Mouse (Mus musculus): ENCODE results near the gene Tmem8.
"Not testable (repeated sequence)": the region's sequence is repeated elsewhere in the genome, so short reads cannot be mapped to it uniquely, and the experiment has no call there.

Tmem8 gene

DNA sequence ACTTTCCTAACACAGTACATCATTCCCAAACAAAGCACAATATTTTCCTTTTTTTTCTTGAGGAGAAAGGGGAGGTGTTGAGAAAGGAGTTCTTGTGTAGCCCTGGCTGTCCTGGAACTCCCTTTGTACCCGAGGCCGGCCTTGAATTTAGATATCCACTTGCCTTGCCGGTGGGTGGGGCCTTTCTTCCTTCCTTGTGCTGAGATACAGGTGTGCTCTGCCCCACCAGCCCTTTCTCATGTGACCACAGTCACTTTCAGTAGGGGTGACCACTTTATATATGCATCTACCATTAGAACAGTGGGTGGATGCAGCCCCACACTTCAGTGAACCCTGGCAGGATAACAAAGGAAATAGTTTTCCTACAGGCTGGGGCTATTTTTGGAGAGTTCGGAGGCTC lies 1.4 kb upstream of the Tmem8 start:
- DNase-seq (ENCODE audit: low spot score): no peak

DNA sequence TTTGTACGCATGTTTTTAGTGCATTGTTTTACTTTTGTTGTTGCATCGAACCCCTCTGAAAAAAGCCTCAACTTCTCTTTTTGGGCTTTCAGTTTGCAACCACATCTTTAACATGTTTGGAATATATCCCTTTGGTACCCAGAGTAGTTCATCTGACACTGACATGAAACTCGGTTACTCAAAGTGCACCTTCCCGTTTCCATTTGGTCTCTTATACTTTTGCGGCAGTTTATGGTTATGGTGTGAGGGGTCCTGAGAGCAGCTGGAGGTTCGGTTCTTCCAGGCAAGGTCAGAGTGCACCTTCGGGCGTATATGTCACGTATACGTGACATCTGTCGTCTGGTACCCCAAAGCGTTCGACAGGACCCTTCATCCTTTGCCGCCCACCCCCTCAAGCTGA lies 348 bp upstream of the Tmem8 start:
- no peak for DNase-seq (ENCODE audit: low spot score)

DNA sequence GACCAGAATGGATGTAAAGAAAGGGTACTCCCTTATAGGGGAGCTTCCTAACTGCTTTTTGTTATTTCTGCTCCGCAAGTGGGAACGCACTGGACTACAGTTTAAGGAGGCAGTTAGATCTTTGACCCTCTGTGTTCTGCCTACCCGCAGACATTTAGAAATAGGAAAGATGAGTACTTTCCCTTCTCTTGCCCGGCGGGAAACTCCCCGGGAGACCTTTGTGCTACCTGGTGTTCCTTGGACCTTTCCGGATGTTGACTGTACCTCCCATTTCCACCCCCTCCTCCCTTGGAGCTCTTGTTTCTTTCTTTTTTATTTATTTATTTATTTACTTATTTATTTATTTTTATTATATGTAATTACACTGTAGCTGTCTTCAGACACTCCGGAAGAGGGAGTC lies 962 bp downstream of the Tmem8 start:
- no peak for DNase-seq (ENCODE audit: low spot score)

DNA sequence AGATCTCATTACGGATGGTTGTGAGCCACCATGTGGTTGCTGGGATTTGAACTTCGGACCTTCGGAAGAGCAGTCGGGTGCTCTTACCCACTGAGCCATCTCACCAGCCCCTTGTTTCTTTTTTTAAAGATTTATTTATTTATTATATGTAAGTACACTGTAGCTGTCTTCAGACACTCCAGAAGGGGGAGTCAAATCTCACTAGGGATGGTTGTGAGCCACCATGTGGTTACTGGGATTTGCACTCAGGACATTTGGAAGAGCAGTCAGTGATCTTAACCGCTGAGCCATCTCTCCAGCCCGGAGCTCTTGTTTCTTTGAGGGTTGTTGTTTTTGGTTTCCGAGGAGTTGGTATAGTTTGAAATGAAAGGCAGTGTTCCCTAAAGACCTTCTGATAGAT lies 1.4 kb downstream of the Tmem8 start:
- DNase-seq (ENCODE audit: low spot score): not testable (repeated sequence)

DNA sequence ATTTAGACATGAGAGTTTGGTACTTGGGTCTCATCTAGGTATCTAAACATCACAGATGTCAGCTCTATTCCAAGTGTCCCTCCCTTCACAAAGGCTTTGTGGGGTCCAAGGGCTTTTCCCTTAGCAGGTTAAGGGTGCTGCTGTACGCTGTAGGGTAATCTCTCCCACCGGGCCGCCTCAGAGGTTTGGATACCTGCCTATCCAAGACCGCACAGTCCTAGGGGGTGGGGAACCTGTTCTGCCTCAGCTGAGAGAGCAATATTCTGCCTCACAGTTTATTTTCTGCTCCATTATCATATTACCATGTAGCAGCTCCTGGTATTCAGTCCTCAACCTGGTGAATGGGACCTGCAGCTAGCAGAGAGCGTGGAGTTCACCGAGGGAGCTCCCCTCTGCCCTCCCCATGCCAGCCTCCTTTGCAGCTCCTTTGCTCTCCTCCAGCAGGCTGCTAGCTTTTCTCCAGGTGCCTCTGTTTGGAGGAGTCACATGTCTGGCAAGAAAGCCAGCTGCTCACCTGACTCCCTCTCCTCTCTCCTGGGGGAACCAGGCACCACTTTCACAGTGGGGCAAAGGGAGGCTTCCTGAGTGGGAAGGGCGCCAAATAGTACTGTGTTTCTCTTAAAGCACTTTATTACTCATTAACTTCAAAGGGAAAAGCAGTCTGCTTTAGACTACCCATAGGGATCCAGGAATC lies 2.3 kb downstream of the Tmem8 start:
- no peak for DNase-seq (ENCODE audit: low spot score)

DNA sequence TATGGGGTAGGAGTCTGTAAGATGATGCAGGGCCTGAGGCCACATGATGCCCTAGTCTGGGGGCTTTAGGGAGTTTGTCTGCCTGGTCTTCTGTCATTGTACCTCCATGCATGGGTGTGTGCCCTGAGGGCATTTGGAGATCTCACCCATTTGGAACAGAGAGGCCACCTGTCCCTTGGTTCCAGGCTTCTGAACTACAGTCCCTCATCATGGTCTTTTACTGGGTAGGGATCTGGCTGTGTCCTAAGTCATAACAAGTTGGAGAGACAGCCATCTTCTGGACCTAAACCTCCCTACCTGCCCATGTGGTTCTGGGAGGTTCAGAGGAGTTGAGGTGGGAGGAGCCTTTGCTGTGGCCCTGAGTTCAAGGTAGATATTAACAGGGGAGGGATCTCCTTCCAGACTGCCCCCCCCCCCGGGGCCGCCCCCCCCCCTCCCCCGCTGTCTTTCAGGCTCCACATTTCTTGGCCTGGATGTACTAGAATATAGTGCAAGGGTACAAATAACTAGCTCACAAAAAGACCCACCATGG lies 2.9 kb downstream of the Tmem8 start:
- DNase-seq (ENCODE audit: low spot score): no peak

DNA sequence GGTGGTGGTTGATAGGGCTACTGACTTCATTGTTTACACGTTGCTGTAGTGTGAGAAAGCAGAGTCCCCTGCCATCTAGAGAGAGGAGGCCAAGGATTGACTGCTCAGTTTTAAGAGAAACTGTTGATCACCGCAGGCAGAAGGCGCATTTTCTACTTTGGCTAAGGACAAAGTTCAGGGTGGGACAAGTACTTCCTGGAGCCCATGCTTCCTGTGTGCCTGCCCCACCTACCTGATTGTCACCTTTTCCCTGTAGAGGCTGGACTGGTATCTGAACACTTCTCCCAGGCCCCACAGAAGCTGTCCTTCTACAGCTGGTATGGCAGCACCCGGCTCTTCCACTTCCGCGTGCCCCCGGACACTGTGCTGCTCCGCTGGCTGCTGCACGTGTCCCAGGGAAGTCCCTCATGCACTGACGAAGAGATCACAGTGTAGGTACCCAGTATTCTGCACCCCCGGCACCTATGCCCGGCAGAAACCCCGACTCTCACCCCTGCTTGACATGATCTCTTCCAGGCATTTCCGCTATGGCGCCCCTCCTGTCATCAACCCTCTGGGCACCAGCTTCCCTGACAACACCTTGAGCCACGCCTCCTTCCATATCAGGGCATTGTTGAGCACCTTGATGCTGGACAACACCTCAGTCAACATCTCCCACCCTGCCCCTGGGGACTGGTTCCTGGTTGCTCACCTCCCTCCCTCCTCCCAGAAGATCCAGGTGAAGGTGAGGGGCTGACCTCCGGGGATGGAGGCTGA lies 3.6 kb downstream of the Tmem8 start:
- no peak for DNase-seq (ENCODE audit: low spot score)

DNA sequence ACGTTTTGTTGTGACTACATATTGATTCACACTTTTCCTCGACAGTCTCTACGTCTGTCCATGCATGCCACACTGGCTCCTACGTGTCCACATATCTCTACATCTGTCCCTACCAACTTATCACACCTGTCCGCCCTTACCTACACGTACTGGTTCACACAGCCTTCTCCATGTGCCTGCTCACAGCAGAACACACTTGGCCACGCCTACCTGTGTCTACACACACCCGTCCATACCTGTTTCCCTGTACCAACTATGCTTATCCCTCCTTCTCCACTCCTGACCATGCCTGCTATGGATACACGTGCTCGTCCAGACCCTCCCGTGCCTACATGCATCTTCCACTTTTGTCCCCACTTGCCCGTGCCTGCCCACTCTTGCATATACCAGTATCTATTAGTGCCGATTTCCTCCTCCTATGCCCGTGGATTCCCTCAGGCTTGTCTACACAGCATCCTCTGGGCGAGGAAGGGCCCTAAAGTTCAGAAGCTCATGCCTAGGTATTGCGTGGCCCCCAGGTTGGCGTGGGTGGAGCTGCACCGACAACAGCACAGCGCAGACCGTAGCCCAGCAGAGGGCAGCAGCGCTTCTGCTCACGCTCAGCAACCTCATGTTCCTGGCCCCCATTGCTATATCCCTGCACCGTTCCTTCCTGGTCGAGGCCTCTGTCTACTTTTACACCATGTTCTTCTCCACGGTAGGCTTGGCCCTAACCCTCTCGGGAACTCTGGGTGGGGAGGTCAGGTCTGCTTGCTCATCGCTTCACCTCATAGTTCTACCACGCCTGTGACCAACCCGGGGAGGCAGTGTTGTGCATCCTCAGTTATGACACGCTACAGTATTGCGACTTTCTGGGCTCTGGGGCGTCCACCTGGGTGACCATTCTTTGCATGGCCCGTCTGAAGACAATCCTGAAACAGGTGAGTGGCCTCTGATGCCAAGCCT lies 6.9 kb downstream of the Tmem8 start:
- peak; percentile 70 for DNase-seq (ENCODE audit: low spot score)

DNA sequence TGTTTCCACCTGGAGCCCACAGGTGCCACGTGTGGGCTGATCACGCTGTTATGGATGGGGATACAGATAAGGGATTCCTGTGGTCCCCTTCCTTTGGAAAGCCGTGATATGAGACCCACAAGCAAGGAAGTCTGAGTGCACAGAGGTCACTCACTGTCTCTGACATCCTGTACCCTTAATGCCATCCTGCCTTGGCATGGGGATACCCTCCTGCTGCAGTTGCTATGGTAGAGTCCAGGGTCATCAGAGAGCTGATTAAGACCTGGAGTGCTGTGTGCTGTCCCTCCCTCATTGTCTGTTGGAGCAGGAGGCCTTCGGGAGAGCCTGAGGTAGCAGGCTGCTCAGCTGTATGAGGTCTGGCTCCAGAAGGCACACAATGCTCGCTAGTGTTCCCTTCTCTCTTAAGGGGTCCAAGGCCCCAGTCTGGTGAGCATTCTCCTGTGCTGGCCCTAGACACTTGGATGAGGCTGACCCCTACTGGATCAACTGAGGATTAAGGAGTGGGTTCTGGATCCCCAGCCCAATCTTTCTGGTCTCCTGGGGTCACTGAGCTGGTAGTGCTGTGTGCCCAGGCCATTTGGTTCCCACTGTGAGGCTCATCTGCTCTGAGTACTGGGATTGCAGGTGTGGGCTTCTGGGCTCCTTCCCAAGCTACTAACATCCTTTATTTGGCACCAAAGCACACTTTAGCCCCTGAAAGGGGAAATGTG lies 9.5 kb downstream of the Tmem8 start:
- DNase-seq (ENCODE audit: low spot score): no peak

DNA sequence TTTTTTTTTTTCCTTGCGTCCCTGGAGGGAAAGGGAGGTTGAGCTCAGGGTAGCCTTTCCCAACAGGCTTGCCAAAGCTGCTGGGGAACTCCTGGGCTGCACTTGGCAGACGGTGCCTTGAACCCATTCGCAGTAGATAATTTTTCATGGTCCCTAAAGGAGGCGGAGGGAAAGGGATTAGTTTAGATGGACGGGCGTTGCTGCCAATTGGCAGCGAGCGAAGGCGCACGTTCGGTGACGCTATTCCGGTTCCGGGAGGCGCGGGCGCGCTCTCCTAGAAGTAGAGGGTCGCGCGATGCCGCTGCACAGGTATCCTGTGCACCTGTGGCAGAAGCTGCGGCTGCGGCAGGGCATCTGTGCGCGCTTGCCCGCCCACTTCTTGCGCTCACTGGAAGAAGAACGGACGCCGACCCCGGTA lies 10.2 kb downstream of the Tmem8 start, which contains the start of gene Mrpl28:
Gene Mrpl28, plus strand, starts transcription at position 234 of the 418 bp plus-strand sequence.
- peak; percentile 96 for DNase-seq (ENCODE audit: low spot score)

DNA sequence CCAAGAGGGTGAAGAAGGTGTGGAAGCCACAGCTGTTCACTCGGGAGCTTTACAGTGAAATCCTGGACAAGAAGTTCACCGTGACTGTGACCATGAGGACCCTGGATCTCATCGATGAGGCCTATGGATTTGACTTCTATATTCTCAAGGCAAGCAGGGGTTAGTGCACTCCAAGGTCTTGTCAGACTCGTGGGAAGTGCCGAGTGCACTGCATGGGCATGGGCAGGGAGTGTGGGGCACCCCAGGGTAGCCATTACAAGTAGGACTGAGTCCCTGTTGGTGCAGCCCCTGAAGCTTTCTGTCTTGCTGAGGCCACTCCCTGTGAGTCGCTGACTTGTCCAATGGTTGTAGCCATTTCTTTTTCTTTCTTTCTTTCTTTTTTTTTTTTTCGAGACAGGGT lies 11.5 kb downstream of the Tmem8 start:
- DNase-seq (ENCODE audit: low spot score): no peak

DNA sequence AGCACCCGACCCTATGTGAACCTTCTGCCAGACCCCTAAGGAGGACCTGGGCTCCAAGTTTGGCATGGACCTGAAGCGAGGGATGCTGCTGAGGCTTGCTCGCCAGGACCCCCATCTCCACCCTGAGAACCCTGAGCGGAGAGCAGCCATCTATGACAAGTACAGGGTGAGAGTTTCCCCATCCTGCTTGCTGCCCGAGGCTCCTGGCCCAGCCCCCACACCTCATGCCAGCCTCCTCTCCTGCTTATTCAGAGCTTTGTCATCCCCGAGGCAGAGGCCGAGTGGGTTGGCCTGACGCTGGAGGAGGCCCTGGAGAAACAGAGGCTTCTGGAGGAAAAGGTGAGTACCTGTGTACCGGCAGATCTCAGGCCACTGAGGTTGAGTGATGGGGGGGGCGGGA lies 12.1 kb downstream of the Tmem8 start:
- DNase-seq (ENCODE audit: low spot score): no peak

DNA sequence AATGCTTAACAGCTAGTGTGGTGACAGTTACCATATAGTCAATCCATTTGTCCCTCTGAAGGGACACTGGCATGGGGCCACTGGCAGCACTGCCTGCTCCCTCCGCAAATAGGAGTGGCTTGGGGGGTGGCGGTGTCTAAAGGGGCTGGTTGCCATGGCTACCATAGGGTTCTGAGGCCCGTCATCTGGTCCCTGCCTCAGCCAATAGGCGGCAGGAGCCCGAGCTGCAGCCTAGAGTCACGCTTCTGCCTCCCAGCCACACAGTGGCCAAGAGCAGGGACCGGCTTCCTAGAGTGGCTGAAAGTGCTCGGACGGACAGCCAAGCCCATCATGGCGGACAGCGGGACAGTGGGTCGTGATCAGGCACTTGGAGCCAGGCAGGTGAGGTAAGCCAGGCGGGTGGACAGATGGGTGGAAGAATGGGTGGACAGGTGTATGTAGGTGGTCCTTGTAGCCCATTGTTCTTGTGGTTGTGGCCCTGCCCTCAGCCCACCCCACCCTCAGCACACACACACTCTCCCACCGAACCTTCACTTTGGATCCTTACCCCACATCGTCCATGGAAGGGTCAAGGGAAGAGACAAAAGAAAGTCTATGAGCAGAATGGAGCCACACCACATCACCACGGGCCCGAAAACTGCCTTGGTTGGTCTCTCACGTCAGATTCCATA lies 18.1 kb downstream of the Tmem8 start:
- no peak for DNase-seq (ENCODE audit: low spot score)

DNA sequence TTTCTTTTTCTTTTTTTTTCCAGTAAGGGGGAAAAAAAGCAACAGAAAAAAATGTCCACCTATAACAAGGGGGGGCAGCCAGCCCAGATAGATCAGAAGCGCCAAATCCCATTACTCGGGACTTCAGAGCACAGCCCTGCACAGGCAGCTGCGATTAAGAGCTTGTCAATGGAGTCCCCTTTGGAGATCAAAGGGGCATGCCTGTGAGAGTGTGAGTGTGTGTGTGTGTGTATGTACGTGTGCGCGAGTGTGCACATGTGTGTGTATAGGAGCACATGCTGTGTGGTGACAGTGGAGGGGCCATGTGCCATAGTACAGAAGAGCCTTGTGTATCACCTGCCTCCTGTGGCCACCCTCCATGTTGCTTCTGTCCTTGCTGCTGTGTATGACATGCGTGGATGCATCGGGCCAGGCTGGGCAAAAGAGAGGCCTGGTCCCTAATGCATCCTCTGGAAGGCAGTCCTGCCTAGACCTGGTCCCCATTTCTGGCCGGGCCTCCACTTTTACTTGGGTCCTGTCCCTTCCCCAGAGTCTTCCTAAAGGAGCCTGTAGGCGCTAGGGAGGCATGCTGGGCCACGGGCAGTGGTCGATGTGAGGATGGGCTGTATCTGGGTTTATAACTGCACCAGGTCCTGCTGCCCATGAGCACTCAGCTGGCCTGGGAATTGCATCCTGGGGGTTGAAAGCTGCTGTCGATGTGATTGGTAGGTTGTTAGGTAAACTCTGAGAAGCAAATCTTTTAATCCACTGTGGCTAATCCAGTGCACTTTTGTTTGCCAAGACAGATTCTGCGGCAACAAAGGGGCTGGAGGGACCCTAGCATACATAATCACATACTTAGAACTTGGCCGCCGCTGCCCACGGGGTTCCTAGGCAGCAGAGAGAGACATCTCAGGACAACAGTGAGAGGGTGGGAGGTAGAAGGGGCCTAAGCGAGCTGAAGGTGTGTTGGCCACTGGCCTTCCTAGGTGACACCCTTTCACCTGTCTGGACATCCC lies 19.1 kb downstream of the Tmem8 start:
- DNase-seq (ENCODE audit: low spot score): no peak

DNA sequence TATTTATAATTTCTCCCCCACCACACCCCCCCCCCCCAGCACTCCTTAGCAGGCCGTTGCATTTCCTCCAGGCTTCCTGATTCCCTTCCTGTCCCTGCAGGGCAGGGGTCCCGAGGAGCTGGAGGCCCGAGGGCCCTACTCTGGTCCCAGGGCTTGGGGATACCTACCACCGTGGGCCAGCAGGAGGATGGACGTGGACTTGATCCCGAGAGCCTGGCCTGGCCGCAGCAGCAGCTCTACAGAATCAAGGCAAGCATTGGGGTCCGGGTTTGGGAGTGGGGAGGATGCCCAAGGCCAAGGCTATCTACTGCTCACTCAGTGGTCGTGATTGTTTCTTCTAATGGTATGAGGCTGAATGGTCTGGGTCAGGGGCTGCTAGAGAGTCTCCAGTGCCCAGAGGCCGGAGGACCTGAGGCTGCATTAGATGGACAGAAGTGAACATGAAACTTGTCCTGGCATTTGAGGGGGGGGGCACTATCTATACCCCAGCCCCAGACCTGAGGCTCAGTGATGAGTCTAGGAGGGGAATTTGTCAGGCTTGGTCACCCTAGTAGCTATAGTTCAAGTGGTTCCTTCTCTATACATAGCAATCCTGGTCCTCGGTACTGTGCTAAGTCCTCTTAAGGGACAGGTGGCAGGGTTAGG lies 24.1 kb downstream of the Tmem8 start:
- no peak for DNase-seq (ENCODE audit: low spot score)

DNA sequence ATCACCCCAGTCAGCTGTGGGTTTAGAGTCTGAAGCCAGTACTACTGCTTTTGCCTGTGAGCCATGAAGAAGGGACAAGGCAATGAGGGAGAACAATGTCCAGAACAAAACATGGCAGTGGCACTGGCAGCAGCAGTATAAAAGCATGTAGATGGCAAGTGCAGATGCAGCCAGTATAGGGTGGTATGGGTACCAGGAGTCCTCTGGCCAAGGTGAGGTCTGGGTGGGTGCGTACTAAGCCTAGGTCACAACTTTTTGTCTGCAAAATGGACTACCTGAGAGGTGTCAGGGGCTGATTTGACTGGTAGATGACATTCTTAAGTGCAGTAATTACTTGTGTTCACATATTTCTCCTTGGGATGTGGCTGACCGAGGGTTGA lies 24.6 kb downstream of the Tmem8 start:
- DNase-seq (ENCODE audit: low spot score): no peak

DNA sequence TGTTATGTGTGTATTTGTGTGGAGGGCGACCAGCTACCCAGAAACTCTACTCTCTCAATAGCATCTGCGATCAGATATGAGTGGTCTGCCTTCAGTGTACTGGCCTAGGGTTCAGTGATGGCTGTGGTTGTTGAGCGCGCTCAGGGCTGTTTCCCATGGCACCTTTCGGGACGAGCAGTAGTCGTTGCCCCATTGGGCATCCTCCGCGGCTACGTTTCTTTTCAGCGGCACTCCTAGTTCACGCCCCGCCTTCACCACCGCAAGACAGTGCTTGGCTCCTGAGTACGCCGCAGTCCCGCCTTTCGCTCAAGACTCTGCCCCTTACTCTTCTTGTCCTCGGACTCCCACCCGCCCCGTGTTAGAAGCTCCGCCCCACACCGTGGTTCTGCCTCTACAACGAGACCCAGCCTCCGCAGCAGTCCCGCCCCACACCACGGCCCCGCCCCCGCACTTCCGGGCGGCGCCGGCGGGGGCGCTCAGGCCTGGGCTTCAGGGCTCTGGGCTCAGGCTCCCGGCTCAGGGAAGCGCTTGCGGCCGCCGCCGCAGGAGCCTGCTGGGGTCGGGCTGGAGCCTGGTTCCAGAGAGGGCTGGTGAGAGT lies 25.2 kb downstream of the Tmem8 start, which contains the start of gene Axin1:
Gene Axin1, plus strand, starts transcription at position 450 of the 598 bp plus-strand sequence.
- DNase-seq (ENCODE audit: low spot score): peak; percentile 98

DNA sequence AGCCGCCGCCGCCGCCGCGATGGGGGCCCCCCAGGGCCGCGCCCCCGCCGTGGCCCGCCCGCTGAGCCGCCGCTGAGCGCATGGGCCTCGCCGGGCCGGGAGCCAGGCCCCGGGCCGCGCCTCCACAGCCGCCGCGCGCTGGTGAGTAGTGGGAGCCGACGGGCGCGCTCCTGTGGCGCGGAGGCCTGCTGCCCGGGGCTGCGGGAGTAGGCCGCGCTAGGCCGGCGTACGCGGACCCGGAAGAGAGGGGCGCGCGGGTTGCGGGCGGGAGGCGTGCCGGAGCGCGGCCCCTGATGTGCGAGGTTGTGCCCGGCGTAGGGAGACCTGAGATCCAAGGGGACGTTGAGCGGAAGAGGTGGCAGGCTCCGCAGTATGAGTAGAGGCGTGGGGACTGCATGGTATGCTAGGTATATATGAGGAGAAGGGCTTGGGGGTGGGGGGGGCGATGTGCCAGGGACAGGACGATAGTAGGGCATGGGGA lies 25.8 kb downstream of the Tmem8 start:
- DNase-seq (ENCODE audit: low spot score): peak; percentile 68

DNA sequence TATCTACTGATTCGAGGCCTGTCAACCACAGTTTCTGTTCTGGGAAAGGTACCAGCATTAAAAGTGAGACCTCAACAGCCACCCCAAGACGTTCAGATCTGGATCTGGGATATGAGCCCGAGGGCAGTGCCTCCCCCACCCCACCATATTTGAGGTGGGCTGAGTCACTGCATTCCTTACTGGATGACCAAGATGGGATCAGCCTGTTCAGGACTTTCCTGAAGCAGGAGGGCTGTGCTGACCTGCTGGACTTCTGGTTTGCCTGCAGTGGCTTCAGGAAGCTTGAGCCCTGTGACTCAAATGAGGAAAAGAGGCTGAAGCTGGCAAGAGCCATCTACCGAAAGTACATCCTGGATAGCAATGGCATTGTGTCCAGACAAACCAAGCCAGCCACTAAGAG lies 29.7 kb downstream of the Tmem8 start:
- DNase-seq (ENCODE audit: low spot score): no peak
